Mouse (Mus musculus) mature B cell (primary cell): ENCODE measurements around the gene Kmt2b.

Experiments
- in situ Hi-C: fragments of 300-500 bp; cut with MboI; formaldehyde crosslinking; loops from 2 replicates; pipeline ENCODE4 v1.14.3; 2019

Kmt2b gene

GRCm38 (mm10) chr7:30534633-30535577 lies 53.6 kb downstream of the Kmt2b start, which contains the start of gene Arhgap33:
TSS of gene Arhgap33 (minus strand) at chr7:30535060.
- in situ Hi-C loops, result no loop called here

- in situ Hi-C loops, result no loop called here
These were observed 54.4 kb downstream of the Kmt2b start for GRCm38 (mm10) chr7:30533941-30534632.

- in situ Hi-C loops, result no loop called here
These were observed 55.6 kb downstream of the Kmt2b start for GRCm38 (mm10) chr7:30532931-30533330.

- in situ Hi-C loops, result no loop called here
These were observed 57.2 kb downstream of the Kmt2b start for GRCm38 (mm10) chr7:30531291-30531815.

GRCm38 (mm10) chr7:30526981-30527380 lies 61.5 kb downstream of the Kmt2b start:
- in situ Hi-C loops, result no loop called here

- in situ Hi-C loops, result no loop called here
These were observed 62.1 kb downstream of the Kmt2b start for GRCm38 (mm10) chr7:30526399-30526798.

- in situ Hi-C loops, result no loop called here
These were observed 62.6 kb downstream of the Kmt2b start for GRCm38 (mm10) chr7:30525954-30526353.

GRCm38 (mm10) chr7:30524487-30524886 lies 64.0 kb downstream of the Kmt2b start:
- in situ Hi-C loops, result no loop called here

GRCm38 (mm10) chr7:30522871-30523270 lies 65.7 kb downstream of the Kmt2b start:
- in situ Hi-C loops, result no loop called here

GRCm38 (mm10) chr7:30520856-30521255 lies 67.7 kb downstream of the Kmt2b start:
- in situ Hi-C loops, result no loop called here

GRCm38 (mm10) chr7:30520396-30520795 lies 68.1 kb downstream of the Kmt2b start:
- in situ Hi-C loops, result no loop called here
